Mouse (Mus musculus) yolk sac, embryonic 10.5 days (tissue): ENCODE results near the gene Abhd14a.

Source experiments
- DNase-seq: peaks from one replicate; pipeline ENCODE4 v3.0.0-alpha.2; 2017; ENCODE audit warnings: low spot score

Abhd14a gene

DNA sequence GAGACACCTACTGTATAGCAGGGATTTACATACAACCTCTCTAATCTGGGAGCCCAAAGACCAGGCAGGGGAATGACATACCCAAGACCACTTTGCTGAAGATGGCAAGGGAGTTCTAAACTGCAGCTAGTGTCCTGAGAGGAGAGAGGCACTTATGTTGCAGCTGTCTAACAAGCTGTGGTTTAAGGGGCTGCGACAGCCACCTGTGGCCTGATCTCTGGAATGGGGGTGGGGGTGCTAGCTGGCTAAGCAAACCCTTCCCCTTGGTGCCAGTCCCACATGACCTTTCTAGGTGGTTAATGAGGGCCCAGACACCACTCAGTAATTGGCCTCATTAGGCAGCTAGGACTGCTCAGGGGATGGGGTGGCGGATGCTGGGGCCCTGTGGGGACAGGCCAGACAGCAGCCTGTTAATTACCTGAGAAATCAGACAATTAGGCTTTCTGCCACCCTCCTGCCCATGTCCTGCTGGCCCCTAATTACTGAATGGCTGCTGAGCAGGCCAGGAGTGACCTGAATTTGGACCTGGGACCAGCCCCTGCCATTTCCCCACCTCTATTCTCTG, 37.3 kb downstream of the Abhd14a start:
- no peak for DNase-seq

DNA sequence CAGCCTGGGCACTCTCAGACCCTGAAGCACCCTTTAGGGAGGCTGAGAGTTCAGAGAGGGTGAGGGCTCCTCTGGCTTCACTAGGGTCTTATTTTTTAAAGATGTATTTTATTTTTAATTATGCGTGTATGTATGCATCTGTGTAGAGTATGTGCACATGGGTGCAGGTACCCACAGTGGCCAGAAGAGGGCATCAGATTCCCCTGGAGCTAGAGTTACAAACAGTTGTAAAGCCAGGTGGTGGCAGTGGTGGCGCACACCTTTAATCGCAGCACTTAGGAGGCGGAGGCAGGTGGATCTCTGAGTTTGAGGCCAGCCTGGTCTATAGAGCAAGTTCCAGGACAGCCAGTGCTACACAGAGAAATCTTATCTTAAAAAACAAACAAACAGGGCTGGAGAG, 38.4 kb downstream of the Abhd14a start:
- DNase-seq, result no peak

DNA sequence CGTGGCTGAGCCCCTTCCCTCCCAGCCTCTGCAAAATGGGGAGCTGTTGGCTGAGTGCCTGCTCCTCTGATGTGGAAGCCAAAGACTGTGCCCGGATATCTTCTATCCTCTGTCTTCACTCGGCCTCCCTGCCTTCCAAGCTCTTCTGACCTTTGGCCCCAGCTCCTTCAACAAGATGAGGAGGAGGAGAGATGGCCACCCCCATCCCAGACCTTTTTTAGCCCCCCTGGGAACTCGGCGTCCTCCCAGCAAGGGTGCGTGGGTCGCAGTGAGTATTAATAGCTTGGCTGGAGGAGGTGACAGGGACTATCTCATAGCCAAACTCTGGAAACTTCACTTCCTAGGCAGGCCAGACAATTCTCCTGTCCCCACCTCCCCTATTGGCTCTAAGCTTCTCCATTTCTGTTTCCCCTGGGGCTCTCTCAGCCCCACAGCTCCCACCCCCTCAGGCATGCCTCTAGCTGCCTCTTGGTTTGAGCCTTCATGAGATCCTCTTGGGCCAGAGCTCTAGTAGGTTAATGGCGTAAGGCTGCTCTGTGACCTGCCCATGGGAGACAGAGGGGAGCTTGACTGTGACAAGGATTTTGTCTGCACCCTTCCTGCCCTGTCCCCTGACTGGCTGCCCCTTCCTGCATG, 40.9 kb downstream of the Abhd14a start:
- DNase-seq, result no peak

DNA sequence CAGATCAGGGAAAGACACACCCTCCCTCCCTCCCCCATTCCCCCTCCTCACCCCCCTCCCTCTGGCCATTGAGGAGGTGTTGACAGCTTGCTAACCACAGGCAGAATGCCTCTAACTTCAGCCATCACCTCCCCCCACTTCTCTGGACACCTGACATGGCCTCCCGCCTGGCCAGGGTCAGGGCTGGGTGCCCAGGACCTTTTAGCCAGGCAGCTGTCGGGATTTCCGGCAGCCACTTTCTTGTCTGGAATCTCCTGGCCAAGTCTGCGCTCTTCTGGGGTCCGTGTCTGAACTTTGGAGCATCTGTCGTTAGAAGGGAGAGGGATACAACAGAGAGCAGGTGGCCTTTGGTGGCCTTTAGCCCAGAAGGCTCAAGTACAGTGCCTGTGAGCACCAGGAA, 42.2 kb downstream of the Abhd14a start:
- peak; percentile 44 for DNase-seq

DNA sequence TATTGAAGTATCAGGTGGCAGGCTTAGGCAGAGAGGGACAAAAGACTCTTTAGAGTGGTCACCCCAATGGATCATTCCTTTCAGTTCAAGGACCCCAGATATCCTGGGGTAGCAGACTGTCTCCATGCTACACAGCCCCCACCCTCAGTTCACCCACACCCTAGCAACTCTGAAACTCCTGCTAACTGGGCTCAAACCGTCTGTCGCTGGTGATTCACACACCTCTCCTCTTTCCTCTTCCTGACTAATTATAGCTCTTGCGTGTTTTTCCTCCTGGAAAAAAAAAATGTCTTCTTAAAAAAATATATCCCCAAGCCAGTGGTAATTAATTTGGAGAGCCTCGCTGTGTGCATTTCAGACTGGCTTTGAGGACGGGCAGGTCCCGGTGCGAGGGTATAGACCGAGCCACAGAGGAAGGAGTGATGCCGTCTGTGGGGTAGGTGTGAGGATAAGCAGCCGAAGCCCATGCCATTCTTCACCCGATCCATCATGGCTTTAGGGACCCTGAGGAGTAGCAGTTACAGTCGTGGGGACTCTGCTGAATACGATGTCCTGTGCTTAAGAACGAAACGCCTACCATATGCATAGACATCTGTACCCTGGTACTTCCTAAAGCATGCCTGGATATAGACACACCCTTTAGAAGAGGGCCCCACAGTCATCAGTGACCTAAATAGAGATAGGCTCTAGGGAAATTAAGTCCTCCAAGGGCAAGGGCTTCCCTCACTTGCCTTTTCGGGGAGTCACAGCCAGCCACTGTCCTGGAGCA, 44.7 kb downstream of the Abhd14a start:
- no peak for DNase-seq

DNA sequence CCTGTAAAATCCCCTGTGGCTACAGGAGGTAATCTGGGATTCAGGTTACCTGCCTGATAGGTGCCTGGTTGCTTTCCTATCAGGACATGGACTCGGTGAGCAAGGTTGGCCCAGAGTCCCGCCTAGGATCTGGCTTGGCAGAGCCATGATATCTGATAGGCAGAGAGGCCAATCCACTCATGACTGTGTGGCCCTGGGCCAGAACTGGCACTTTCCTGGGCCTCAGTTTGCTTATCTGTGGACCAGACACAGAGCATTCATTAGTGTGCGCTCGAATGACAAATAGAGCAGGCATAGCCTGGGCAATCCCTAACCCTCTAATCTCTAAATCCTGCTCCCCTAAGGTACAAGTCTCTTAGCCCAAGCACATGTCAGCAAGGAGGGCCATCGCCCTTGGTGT, 45.3 kb downstream of the Abhd14a start:
- no peak for DNase-seq

DNA sequence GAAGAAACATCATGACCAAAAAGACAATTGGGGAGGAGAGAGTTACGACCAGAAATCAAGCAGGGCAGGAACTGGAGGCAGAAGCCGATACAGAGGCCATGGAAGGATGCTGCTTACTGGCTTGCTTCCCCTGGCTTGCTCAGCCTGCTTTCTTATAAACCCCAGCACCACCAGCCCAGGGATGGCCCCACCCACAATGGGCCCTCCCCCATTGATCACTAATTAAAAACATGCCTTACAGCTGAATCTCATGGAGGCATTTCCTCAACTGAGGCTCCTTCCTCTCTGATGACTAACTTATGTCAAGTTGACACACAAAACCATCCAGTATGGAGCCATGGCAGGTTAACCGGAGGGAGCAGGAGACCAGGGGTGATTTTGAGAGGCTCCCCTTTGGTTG, 47.7 kb downstream of the Abhd14a start:
- no peak for DNase-seq

DNA sequence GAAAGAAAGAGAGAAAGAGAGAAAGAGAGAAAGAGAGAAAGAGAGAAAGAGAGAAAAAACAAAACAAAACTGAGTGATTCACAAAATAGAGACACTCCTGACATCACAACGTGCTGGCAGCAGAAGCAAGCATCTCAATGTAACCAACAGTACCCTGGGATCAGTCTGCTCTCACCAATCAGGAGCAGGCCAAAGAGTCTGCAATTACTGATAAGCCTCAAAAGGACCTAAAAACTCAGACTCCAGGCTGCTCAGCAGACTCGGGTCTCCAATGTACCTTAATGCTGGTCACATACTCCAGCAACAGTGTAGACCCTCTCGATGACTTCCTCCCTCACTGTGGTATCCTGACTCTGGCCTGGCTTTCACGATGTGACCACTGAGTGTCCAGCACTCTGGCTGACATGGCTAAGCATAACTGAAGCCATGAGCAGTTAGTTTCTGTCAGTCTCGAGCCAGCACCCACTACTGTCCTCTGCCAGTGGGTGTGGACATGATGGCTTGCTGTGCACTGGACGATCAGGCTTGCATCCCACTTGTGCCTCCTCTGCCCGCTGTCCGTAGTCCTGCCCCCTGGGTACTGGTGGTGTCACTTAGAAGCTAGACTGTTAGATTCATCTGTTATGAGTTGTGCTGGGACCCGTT, 48.7 kb downstream of the Abhd14a start:
- DNase-seq, result no peak

DNA sequence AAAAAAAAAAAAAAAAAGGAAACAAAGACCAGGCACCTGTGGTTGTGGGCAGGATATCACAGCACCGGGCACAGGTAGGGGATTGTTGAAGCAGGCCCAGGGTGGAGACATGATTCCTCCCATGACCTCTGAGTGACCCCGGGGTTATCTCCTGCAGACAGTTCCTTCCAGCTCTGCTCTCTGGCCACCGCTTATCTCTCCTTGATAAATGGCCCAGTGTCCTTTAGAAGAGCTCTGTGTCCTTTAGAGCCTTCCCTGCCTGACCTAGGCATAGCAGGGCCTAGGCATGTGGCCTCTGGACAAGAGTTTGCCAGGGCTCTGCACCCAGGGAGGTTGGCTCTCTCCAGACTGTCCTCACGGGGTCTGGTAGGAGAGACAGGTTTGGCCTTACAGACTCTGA, 49.7 kb downstream of the Abhd14a start:
- peak; percentile 81 for DNase-seq

DNA sequence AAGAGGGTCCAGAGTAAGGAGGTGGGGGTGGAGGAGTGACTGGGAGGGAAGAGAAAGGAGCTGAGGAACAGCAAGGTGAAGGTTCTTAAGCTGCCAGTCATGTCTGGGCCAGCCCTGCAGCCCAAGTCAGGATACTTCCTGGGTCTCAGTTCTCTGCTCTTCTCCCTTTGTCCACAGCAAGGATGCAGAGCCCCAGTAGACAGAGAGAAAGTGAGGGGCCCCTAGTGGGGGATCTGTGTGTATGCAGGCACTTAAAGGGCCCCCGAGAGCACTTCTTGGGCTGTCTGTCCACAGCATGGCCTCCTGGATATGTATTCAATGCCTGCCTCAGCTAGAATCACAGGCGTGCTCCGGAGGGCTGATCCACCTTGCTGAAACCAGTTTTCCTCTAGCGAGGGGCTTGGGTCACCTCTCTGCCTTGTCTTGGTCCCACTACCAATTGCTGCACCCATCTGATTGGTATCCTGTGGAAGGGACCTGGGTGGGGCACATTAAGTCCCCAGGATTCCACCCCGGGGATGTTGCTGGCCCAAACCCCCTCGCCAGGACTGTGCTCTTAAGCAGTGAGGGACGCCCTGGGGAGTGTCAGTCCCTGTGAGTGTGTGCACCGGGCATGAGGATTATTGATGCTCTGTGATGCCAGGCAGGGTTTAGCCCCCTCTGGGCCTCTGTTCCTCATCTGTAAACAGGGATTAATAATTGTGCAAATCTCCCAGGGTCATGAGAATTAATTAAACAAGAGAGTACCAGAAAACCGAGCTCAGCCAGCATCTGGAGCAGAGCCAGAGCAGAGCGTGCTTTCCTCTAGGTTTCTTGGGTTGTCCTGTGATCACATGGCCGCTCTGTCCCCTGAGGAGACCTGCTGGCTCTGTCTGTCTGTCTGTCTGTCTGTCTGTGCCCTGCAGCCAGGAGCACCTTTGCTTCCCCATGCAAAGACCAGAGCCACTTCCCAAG, 52.6 kb downstream of the Abhd14a start:
- DNase-seq, result no peak

DNA sequence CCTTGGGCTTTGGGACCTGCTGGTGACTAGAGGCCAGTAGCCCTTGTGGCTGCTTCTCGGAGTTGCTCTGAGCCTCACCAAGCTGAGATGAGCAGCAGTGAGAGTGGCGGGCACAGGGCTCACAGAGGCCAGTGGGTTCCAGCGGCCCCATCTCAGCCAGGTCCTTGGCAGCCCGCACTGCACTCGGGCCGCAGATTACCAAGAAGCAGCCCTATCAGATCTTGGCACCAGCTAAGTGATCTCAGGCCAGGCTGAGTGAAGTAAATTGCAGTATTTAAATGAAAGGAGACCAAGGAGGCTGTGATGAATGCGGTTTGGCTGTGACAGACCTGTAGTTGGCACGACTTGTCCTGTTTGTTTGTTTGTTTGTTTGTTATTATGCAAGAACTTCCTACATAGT, 53.9 kb downstream of the Abhd14a start:
- no peak for DNase-seq

DNA sequence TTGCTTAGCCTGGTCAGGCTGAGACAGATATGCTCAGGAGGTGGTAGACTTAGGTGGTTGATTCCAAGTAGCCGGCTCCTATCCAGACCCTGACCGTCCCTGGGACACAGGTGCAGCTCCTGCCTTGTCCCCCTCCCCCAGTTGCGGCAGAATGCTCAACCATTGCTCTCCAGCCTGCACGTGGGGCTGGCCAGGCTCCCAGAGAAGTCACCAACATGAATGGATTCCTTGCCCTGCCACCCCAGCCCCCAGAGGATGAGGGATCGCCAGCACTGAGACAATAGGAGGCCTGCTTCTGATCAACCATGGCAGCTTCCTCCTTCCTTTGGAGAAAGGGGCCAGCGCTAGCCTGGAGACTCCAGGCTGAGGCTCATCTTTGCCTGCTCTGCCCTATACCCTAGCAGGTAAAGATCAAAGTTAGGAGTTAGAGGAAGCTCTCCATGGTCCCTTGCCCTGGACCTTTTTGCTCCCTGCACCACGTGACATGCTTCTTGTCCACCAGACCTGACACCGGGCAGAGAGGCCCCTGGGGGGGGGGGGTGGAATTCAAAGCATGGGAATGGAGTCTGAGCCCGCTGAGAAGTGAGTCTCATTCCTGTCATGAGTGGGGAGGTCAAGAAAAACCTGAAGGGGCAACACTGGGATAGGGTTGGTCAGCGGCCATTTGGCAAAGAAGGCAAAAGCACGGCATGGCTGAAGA, 54.5 kb downstream of the Abhd14a start:
- DNase-seq, result no peak
